Mouse (Mus musculus): ENCODE measurements around the gene Pdcd4.
A peak's percentile ranks its signal among the peaks of the same experiment; 100 is the strongest.

The Pdcd4 gene

DNA sequence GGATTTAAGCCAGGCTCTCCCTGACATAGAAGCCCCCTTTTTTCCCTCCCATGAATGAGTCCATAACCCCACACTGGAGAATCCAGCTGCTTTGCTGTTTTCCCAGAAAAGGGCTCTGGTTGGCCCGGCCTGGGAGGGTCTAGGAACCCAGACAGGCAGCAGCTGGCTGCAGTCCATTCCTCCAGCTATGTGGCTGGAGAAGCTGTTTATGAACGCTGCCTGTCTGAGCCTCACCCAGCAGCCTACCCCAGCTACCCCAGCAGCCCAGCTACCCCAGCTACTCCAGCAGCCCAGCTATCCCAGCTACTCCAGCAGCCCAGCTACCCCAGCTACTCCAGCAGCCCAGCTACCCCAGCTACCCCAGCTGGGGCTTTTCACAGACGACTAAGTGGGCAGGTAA is at the start of gene Pdcd4:
TSS of gene Pdcd4 (plus strand) at position 171 of the 400 bp plus-strand sequence.
- DNase-seq (ENCODE audit: low spot score in 2 of 2), result peak in 1 of 2 experiments; percentile 15

DNA sequence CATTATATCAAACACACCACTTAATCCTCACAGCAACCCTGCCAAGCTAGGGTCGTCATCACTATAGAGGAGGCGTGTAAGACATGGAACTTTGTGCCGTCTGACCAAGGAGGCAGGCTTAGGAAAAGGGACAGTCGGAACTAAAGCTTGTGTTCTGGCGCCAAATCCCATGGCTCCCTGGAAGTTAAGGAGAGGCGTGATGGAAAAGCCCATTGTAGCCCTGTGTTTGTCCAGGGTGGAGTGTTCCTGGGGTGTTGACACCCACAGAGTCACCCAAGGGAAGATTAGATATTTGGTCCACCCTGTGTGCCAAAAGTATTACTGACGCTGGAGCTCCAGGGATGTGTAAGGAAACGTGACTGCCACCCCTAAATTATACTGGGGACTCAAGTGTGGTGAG is 48.1 kb upstream of the Pdcd4 start:
- no peak for DNase-seq (ENCODE audit: low spot score in 2 of 2)

DNA sequence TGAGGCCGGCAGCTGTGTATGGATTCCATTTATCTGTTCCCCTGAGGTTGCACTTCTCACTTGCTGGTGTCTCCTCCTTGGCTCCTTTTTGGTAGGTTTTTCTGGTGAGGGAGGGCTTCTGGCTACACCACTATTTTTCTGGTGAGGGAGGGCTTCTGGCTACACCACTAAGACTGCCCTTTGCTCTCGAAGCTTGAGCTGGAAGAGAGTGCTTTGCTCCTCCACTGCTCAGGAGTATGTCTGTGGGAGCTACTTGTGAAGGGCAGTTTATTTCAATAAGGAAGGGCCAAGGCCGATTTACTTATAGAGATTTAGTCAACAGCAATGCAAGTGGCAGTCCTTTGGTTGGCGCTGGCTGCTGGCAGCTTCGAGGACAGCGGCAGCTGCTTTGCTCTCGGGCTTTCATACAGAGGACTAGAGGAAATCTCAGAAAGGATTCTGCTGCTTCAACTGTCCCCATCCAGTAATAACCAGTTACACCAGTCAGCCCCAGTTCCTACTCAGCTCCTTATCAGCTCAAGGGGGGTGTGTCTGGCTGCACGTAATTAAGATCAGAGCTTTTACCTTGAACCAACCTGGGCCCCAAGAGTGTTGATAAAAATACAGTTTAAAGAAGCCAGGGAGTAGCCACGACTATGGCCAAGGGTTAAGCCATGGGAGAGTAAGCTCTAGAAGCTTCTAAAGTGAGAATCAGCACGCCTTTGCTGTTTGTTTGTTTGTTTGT is 43.6 kb upstream of the Pdcd4 start:
- DNase-seq (ENCODE audit: low spot score in 2 of 2), result peak in 1 of 2 experiments; percentile 48

DNA sequence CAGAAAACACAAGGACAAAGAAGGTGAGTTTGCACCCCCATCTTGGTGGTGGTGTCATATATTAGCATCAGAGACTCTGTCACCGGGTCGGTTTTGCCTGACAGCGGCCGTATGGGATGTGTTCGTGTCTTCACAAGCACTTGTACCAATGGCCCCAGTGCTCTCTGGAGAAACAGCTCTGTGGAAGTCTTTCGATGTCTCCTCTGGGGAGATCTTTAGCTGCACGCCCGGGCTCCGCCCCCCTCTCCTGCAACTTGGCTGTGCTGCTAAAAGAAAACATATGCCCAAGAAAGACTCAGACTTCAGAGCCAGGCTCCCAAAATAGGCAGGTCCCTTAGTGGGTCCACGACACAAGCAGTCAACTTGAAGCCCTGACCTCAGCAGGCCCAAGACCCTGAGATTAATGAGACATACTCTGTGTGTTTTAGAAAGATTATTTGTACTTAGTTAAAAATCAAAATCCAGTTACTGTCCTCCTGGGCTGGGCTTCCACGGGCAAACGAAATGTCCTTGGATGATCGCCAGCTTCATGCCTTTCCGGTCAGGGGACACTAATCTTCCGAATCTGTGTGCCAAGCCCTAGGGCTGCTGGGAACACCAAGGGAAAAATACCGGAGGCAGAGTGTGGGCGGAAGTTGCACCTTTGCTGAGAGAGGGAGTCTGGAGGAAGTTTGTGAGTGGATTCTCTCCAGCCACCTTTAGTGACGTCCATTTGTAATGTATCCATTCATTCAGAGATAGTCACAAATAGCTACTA is 41.7 kb upstream of the Pdcd4 start:
- peak in 1 of 2 experiments; percentile 70 for DNase-seq (ENCODE audit: low spot score in 2 of 2)

DNA sequence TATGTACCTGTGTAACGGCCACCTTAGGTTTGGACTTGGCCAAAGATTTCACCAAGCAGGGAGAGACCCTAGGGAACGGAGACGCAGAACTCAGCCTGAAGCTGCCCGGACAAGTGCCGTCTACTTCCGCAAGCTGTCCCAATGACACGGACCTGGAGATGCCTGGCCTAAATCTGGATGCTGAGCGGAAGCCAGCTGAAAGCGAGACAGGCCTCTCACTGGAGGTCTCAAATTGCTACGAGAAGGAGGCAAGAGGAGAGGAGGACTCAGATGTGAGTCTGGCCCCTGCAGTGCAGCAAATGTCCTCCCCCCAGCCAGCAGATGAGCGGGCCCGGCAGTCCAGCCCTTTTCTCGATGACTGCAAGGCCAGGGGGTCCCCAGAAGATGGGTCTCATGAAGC is 40.7 kb upstream of the Pdcd4 start:
- DNase-seq (ENCODE audit: low spot score in 2 of 2), result no peak

DNA sequence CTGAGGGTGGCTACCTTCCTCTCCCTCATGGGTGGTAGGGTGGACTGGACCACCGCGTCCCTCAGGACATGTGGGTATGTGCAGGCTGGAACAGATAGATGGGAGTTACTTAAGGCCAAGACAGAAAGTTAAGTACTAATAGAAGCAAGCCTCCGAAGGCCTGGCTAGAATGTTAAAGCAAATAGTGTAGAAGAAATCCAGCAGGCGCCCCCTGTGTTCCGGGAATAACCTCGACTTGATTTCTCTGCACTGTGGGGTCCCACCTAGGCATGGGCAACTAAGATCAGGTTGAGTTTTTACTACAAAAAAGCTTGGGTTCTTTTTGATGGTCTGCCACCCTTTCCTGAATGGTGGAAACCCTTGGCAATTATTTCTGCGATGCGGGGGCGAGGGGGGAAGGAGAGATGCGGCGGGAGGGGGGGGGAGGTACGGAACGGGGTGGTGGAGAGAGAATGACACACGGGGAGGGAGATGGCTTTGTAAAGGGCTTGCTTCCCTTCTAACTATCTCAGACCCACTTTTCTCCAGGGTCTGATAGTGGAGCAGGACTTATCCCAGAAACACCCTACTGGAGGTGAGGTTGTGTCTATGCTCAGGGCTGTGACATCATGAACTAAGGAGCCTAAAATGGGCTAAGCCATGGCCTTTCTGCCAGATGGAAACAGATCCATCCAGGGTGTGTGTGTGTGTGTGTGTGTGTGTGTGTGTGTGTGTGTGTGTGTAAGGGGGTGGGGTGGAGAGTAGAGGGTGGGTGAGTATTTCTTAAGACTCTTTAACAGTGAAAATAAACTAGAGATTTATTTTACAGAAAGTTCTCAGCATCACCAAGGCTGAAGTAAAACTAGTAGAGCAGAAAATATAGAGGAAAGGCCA is 40.0 kb upstream of the Pdcd4 start:
- DNase-seq (ENCODE audit: low spot score in 2 of 2), result no peak

DNA sequence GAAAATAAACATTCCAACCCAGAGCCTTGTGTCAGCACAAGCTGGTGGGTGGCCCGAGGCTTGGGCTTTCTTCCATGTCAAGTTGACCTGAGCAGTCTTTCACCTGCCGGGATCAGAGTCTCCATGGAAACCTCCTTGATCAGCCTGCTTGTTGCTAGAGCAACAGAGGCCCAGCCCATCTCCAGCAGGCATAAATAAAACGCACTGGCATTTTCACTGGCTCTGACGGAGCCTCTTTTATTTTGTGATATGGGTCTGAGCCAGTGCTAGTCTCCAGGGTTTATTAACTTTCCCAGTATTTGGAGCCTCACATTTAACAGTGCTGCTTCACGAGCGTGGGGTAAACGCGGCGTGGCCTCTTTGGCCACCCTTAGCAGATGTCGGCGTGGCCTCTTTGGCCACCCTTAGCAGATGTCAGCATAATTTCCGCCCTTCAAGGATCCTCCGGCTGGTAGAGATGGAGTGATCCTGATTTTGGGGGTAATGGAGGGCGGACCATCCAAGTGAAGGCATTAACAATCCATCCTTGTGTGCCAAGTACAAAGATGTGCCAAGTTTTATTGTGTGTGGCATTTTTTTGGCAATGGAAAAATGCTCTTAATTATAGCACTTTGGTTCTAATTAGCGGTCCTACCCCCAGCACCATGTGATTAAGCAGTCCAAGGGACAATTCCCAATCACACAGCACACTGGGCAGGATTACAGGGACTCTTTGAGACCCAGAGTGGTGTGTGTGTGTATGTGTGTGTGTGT is 39.2 kb upstream of the Pdcd4 start:
- DNase-seq (ENCODE audit: low spot score in 2 of 2), result peak in 1 of 2 experiments; percentile 82

DNA sequence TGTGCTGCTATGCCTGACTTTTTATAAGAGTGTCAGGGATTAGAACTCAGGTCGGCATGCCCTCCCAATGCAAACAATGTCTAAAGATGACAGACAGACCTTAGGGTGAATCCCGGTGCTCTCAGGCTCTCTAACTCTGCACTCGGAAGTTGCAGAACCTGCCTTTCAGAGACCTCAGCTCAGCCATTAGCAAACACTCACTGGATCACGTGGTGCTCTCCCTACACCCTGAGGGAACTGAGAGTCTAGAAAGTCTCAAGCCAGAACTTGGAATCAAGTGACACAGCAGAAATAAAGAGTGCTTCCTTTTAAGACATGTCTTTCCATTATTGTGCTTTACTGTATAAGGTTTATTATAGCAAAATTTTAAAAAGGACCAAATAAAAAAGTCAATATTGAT is 37.1 kb upstream of the Pdcd4 start:
- no peak for DNase-seq (ENCODE audit: low spot score in 2 of 2)

DNA sequence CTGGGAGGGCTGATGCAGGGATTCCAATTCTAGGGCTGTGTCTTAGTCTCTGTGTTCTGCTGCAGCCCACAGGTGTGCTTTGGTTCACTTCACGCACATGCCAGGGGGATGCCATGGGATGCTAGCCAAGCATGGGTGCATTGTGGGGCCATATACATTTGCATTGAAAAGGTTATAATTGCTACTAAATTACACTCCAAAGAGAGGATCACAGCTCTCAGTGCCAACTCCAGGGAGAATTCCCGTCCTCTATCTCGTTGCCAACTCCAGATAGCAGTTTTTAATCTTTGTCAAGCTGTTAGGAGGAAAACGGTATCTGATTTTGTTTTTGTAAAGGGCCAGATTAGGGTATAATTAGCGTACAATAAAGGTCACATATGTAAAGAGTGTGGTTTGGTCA is 36.2 kb upstream of the Pdcd4 start:
- DNase-seq (ENCODE audit: low spot score in 2 of 2), result no peak

DNA sequence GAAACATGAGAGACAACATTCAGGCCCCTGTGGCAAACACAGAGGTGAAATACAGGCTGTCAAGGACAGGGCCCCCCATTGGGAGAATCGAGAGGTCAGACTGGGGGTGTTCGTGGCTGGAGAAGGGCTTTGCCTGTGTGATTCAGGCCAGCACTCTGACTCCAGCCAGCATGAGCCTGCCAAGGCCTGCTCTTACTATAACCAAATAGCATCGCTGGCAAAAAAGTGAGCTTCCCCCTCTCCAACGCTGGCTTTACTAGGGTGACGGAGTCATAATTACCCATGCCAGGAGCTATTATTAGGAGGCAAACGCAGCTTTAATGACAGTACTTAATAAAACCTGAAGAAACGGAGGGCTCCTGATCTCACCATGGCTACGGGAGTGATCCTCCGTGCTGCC is 35.2 kb upstream of the Pdcd4 start:
- DNase-seq (ENCODE audit: low spot score in 2 of 2), result no peak

DNA sequence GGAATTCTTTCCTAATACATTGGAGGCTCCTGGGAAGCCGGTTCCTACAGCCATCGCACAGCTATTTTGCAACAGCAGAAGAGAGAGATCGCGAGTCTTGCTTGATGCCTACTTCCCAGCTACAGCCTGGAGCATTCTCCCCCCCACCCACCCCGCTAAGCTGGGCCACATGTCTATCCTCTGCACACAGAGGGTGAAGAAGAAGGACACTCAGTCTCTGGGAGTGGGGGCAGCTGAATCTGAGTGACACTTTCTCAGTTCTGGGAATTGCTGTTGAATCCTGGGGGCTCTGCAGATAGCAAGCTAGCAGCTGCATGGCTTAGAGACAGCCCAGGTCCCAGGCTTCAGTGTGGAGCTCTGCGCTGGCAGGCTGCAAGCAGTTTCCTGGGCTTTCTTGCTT is 34.1 kb upstream of the Pdcd4 start:
- no peak for DNase-seq (ENCODE audit: low spot score in 2 of 2)

DNA sequence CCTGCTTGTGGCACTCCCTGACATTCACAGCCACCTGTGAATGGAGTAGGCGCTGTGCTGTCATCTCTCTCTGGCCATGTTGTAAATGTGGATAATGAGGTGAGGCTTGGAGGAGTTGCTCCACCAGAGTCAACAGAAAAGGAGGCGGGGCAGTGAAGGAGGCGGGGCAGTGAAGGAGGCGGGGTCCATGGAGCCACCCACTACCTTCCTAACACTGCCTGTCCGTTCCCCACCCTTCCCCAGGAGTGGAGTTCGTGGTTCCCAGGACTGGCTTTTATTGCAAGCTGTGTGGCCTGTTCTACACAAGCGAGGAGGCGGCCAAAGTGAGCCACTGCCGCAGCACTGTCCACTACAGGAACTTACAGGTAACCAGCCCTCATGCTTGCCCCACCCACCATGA is 32.9 kb upstream of the Pdcd4 start:
- peak; percentile 64 to 69 for DNase-seq (ENCODE audit: low spot score in 2 of 2)

DNA sequence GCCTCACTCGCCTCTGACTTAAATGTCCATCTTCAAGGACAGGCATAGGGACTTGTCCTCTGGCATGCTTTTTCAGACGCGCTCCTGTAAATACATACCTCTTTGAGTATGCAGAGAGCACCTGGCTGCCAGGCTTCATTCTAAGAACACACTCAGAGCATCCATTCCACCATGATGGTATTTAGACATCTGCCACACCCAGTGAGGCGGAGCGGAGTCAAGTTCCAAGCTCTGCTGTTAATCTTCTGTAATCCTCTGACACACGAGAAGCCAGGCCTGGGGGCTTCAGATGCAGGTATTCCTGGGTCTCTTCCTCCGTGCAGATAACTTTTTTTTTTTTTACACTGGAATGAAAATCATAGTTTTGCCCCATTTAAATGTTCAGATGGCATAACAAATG is 32.4 kb upstream of the Pdcd4 start:
- no peak for DNase-seq (ENCODE audit: low spot score in 2 of 2)

DNA sequence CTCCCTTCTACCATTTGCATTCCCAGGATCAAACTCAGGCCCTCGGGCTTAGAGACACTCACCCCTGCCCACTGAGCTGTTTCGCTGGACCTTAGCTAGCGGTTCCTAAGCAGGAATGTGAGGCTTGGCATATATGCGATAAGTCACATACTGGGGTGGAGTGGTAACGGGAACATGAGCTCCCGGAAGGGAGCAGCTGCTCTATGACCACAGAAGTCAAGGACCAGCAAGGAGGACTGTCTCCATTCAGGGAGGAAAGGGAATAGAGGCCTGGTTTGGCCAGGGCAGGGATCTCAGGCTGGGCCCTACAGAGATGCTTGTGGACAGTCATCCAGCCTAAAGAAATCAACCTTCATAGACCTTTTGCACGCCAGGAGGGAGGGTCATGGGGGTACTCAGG is 30.7 kb upstream of the Pdcd4 start:
- DNase-seq (ENCODE audit: low spot score in 2 of 2), result no peak

DNA sequence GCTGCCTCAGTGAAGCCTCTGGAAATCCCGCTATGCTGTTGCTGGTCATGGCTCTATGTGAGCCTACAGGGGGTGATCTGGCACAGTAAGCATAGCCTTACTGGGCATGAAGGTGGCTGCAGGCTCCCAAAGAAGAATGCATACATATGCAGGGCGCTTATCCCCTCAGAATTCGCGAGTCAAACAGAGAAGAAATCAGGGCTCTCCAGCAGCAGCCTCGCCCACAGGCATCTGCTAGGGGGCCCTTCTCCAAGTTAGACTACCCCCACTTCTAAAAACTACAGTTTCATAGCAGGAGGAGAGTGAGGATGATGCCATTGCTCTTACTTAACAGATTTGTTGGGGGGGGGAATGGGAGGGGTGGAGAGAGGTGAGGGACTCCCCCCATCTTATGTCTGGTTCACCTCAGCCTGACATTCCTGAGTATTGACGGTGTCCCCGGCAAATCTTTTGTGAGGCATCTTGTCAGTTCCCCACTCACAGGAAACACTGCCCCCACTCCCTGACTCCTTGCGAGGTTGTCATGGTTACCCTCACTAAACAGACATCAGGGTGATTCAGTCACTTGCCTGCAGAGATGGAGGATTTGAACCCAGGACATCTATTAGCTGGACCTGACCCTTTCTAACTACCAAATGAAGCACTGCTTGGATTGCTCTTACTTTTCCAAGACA is 29.3 kb upstream of the Pdcd4 start:
- DNase-seq (ENCODE audit: low spot score in 2 of 2), result no peak

DNA sequence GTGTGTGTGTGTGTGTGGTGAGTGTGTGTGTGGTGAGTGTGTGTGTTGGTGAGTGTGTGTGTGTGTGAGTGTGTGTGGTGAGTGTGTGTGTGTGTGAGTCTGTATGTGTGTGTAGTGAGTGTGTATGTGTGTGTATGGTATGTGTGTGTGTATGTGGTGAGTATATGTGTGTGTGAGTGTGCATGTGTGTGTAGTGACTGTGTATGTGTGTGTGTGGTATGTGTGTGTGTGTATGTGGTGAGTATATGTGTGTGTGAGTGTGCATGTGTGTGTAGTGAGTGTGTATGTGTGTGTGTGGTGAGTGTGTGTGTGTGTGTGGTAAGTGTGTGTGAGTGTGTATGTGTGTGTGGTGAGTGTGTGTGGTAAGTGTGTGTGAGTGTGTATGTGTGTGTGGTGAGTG is 24.8 kb upstream of the Pdcd4 start:
- no peak for DNase-seq (ENCODE audit: low spot score in 2 of 2)

DNA sequence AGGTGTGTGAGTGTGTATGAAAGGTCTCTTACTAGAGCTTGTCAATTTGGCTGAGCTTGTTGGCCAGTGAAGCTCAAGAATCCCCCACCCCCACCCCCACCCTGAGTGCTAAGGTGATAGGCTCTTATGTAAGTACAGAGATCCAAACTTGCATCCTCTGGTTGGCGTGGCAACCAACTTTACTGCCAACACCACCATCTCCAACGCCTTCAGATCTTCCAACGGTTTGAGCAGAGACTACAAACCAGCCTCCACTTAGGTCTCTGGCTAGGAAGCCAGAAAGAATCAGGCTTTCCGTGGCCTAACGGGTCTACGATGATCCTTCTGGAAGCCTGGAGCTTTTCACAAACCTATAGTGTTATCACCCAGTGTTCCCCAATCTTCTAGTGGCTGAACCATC is 23.9 kb upstream of the Pdcd4 start:
- DNase-seq (ENCODE audit: low spot score in 2 of 2), result no peak

DNA sequence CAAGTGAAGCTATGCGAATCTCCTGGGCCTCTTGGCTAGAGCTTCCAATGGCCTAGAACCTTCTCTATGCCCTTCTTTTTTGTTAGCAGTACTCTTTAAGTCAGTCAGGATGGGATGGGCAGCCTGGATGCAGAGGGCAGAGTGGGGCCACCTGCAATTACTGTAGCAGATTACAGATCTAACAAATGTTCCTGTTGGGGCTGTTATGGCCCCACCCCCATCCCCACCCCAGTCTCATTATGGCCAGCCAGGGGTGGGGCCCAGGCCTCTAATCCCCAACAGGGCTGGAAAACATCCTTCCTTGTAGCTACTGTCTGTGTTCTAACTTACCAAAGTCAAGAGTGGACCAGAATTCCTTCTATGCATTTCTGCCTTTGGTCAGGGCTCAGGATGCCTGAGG is 23.2 kb upstream of the Pdcd4 start:
- DNase-seq (ENCODE audit: low spot score in 2 of 2), result no peak

DNA sequence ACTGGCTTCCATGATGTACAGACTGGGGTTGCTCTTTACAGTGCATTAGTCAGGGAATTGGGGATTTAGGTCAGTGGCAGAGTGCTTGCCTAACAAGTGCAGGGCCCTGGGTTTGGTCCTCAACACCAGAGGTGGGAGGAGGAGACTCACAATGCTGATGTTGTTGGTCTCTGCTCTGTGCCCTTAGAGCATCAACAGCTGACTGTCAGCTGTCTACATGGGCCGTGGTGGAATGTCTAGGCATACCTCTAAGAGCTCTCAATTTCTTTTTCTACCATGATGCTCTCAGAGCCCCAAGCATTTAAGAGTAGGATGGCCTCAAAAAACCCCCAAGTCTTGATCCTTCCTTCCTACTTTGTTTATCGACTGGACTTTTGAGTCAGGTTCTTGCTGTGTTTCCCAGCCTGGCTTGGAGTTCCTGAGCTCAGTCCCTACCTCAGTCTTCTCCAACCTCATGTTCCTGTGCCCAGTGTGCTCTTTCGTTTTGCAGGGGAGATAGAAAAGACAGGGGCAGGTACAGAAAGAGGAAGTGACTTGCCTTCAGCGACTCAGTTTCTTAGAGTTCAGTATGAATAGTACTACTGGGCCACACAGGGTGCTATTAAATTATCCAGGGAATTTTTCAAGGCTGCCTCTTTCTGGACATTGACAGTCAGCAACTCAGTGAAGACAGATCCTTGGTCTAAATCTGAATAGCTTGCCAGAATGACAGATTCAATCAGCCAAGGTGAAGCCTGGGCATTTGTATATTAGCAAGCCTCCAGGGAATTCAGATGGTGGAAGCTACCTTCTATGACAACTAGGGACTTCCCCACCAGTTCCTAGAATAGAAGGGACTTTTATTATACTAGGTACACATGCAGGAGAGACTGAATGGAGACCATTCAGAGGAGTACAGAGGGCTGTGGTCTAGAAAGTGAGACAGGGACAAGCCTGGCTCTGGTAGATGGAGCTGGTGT is 22.3 kb upstream of the Pdcd4 start:
- DNase-seq (ENCODE audit: low spot score in 2 of 2), result no peak

DNA sequence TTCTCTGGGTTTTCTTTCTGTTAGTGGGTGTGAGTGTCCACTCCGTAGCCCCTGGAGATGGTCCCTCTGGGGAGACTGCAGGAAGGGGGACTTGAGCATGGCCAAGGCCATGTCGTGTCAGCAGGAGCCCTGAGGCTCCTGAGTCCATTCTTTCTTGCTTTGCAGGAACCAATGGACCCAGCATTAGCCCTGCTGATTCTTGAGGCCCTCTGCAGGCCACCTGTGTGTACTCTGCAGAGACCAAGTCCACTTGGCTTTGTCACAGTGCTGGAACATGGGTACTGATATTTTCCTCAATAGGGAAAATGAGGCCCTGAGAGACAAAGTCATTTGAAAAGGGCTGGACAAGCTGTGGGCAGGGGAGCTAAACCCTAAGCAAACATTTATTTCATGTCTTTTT is 21.5 kb upstream of the Pdcd4 start:
- DNase-seq (ENCODE audit: low spot score in 2 of 2), result no peak
